Mouse (Mus musculus): ENCODE measurements around the gene Mtnr1b. TPM values are rescaled to one million over a fixed set of nuclear protein-coding genes. Genes with fewer than 3 reads are reported as not detected.

Mtnr1b gene
- total and polyA plus RNA-seq, 2 experiments from 2014 or later, result not detected

GRCm38 (mm10) chr9:15802413-15803027, 71.8 kb downstream of the Mtnr1b start:
- Histone ChIP-seq H3K4me3 (ENCODE audit: low read depth, low read length) (no peak overlapping the region), H3K4me2 (ENCODE audit: low read depth) (no peak overlapping the region), H3K27ac (ENCODE audit: low read depth, low read length) (no peak overlapping the region), H3K36me3 (ENCODE audit: insufficient read depth) (no peaks in the 10 kb centered on the region), H3K9me3 (ENCODE audit: low read length) (no peaks in the 10 kb centered on the region), H3K9ac (no peak overlapping the region), H3K27me3 (ENCODE audit: insufficient read depth, low read length) (no peaks in the 10 kb centered on the region), H3K4me1 (ENCODE audit: insufficient read depth) (no peaks in the 10 kb centered on the region)
- TF ChIP-seq CTCF (IDR thresholded peaks at IDR 0.05; ENCODE audit: low read depth), result no peak
- no peak for ATAC-seq
- DNase-seq, result no peak

DNA sequence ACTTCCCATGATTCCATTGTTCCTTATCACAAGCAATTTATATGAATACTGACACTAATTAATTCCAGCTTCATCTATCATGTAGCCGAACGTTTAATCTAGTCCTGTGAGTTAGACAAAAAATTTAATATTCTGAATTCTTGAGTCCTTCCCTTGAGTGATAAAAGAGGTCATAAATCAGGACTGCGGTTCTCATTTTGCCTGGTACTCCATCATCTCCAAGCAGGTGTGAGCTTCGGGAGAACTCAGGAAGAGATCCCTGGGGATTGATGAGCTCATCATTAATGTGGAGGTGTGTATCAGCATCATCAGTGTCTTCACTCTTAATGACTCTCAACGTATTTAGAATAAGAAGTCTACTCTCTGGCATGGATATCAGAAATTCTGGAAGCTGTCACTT, 74.0 kb downstream of the Mtnr1b start:
- H3K36me3 ChIP-seq (ENCODE audit: insufficient read depth), result no peaks in the 10 kb centered on the region
- no peak for TF ChIP-seq CTCF (IDR thresholded peaks at IDR 0.05; ENCODE audit: low read depth)
- no peak overlapping the region for H3K4me3 ChIP-seq (ENCODE audit: low read depth, low read length)
- WGBS, result 85% methylated on average over 5 of the region's 5 CpGs
- ATAC-seq, result no peak
- H3K27ac ChIP-seq (ENCODE audit: low read depth, low read length), result no peak overlapping the region
- no peak overlapping the region for H3K9ac ChIP-seq
- no peak overlapping the region for H3K4me2 ChIP-seq (ENCODE audit: low read depth)
- no peaks in the 10 kb centered on the region for H3K27me3 ChIP-seq (ENCODE audit: insufficient read depth, low read length)
- no peak for DNase-seq
- no peaks in the 10 kb centered on the region for H3K9me3 ChIP-seq (ENCODE audit: low read length)
- no peaks in the 10 kb centered on the region for H3K4me1 ChIP-seq (ENCODE audit: insufficient read depth)

- Histone ChIP-seq H3K36me3 (ENCODE audit: insufficient read depth) (no peaks in the 10 kb centered on the region), H3K4me1 (ENCODE audit: insufficient read depth) (no peaks in the 10 kb centered on the region), H3K27me3 (ENCODE audit: insufficient read depth, low read length) (no peaks in the 10 kb centered on the region), H3K27ac (ENCODE audit: low read depth, low read length) (no peak overlapping the region), H3K4me2 (ENCODE audit: low read depth) (no peak overlapping the region), H3K9ac (no peak overlapping the region), H3K9me3 (ENCODE audit: low read length) (no peaks in the 10 kb centered on the region), H3K4me3 (ENCODE audit: low read depth, low read length) (no peak overlapping the region)
- DNase-seq (no peak), ATAC-seq (no peak)
- 86% methylated on average over 6 of the region's 6 CpGs for WGBS
- no peak for TF ChIP-seq CTCF (IDR thresholded peaks at IDR 0.05; ENCODE audit: low read depth)
Observed at GRCm38 (mm10) chr9:15794408-15794807, 79.9 kb downstream of the Mtnr1b start.

GRCm38 (mm10) chr9:15792076-15792475, 82.3 kb downstream of the Mtnr1b start:
- 93% methylated on average over 9 of the region's 9 CpGs for WGBS
- no peak overlapping the region for H3K27ac ChIP-seq (ENCODE audit: low read depth, low read length)

DNA sequence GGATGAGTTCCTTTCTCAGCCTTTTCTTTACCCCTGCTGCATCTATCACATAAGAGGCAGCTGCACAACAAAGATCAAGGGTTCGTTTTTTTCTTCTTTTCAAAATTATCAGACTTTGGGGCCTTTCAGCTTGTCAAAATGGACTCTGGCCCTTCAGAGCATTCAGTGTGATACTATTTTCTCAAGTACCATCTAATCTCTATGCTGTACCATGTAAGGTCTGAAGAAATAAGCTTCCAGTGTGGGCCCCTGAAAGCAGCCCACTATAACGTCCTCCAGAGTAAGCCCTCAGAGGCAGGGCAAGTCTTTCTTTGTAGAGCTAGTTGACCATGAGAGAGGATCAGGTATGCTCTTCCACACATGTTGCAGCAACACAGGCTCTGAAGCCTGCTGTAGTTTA, 87.7 kb downstream of the Mtnr1b start:
- no peak for DNase-seq
- no peaks in the 10 kb centered on the region for H3K9me3 ChIP-seq (ENCODE audit: low read length)
- no peak overlapping the region for H3K27ac ChIP-seq (ENCODE audit: low read depth, low read length)
- H3K36me3 ChIP-seq (ENCODE audit: insufficient read depth), result no peaks in the 10 kb centered on the region
- WGBS, result 81% methylated on average over 2 of the region's 2 CpGs
- no peak overlapping the region for H3K4me3 ChIP-seq (ENCODE audit: low read depth, low read length)
- TF ChIP-seq CTCF (IDR thresholded peaks at IDR 0.05; ENCODE audit: low read depth), result no peak
- no peak for ATAC-seq
- H3K4me1 ChIP-seq (ENCODE audit: insufficient read depth), result no peaks in the 10 kb centered on the region
- no peaks in the 10 kb centered on the region for H3K27me3 ChIP-seq (ENCODE audit: insufficient read depth, low read length)
- no peak overlapping the region for H3K4me2 ChIP-seq (ENCODE audit: low read depth)
- no peak overlapping the region for H3K9ac ChIP-seq

More at GRCm38 (mm10) chr9:15792076-15792475, 82.3 kb downstream of the Mtnr1b start:
- H3K36me3 ChIP-seq (ENCODE audit: insufficient read depth), result no peaks in the 10 kb centered on the region
- H3K4me3 ChIP-seq (ENCODE audit: low read depth, low read length), result no peak overlapping the region
- no peak for ATAC-seq
- DNase-seq, result no peak
- no peak overlapping the region for H3K4me2 ChIP-seq (ENCODE audit: low read depth)
- H3K27me3 ChIP-seq (ENCODE audit: insufficient read depth, low read length), result no peaks in the 10 kb centered on the region
- no peak for TF ChIP-seq CTCF (IDR thresholded peaks at IDR 0.05; ENCODE audit: low read depth)
- H3K9ac ChIP-seq, result no peak overlapping the region
- H3K4me1 ChIP-seq (ENCODE audit: insufficient read depth), result no peaks in the 10 kb centered on the region
- no peaks in the 10 kb centered on the region for H3K9me3 ChIP-seq (ENCODE audit: low read length)

- Histone ChIP-seq H3K27ac (ENCODE audit: low read depth, low read length) (no peak overlapping the region), H3K27me3 (ENCODE audit: insufficient read depth, low read length) (no peaks in the 10 kb centered on the region), H3K9me3 (ENCODE audit: low read length) (no peaks in the 10 kb centered on the region), H3K4me3 (ENCODE audit: low read depth, low read length) (no peak overlapping the region), H3K9ac (no peak overlapping the region), H3K4me1 (ENCODE audit: insufficient read depth) (no peaks in the 10 kb centered on the region), H3K36me3 (ENCODE audit: insufficient read depth) (no peaks in the 10 kb centered on the region), H3K4me2 (ENCODE audit: low read depth) (no peak overlapping the region)
- no peak for TF ChIP-seq CTCF (IDR thresholded peaks at IDR 0.05; ENCODE audit: low read depth)
- DNase-seq, result no peak
- 83% methylated on average over 3 of the region's 3 CpGs for WGBS
- no peak for ATAC-seq
Observed at GRCm38 (mm10) chr9:15786192-15786591, 88.2 kb downstream of the Mtnr1b start.

DNA sequence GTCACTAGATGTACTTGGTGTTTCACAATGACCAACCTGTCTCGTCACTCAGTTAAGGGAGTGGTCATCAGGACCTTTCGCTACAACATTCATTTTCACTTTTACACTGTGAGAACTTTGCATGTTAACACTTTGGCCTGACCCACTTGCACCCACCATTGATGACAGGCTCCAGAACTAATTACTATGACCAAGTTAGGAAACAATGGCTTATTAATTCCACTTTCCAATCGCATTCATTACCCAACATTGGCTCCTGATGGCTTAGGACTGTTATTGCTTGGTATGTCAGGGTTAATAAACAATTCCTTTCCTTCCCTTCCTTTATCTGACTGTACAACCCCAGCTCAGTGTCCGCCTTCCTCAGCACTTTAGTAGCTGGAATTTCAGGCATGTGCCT, 92.4 kb downstream of the Mtnr1b start:
- no peak overlapping the region for H3K4me2 ChIP-seq (ENCODE audit: low read depth)
- ATAC-seq (no peak), DNase-seq (no peak)
- no peak overlapping the region for H3K27ac ChIP-seq (ENCODE audit: low read depth, low read length)
- no peaks in the 10 kb centered on the region for H3K27me3 ChIP-seq (ENCODE audit: insufficient read depth, low read length)
- TF ChIP-seq CTCF (IDR thresholded peaks at IDR 0.05; ENCODE audit: low read depth), result no peak
- WGBS, result 52% methylated on average over 4 of the region's 4 CpGs
- no peaks in the 10 kb centered on the region for H3K4me1 ChIP-seq (ENCODE audit: insufficient read depth)
- H3K4me3 ChIP-seq (ENCODE audit: low read depth, low read length), result no peak overlapping the region
- no peaks in the 10 kb centered on the region for H3K36me3 ChIP-seq (ENCODE audit: insufficient read depth)
- H3K9ac ChIP-seq, result no peak overlapping the region
- H3K9me3 ChIP-seq (ENCODE audit: low read length), result no peaks in the 10 kb centered on the region
